Mouse (Mus musculus) ovary, postnatal 14 days (tissue): ENCODE results near the gene Hist1h4c.

Source experiments
- DNase-seq: peaks from one replicate; pipeline ENCODE4 v3.0.0; 2022; ENCODE audit warnings: low spot score

The Hist1h4c gene

DNA sequence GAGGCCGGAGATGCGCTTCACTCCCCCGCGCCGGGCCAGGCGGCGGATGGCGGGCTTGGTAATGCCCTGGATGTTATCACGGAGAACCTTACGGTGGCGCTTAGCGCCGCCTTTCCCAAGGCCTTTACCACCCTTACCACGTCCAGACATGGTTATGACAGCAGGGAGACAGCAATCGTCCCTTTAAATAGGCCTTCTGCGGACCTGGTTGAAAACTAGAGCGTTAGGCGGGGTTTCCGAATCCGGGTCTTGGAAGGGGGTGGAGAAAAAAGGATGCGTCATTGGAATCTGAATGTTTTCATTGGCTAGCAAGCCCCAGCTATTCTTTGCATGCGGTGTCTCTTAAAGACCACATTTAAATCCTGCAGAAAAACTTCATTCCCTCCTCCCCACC lies at the start of gene Hist1h4c:
TSS of gene Hist1h4c (minus strand) at position 155 of the 394 bp plus-strand sequence.
- DNase-seq = peak; percentile 100

DNA sequence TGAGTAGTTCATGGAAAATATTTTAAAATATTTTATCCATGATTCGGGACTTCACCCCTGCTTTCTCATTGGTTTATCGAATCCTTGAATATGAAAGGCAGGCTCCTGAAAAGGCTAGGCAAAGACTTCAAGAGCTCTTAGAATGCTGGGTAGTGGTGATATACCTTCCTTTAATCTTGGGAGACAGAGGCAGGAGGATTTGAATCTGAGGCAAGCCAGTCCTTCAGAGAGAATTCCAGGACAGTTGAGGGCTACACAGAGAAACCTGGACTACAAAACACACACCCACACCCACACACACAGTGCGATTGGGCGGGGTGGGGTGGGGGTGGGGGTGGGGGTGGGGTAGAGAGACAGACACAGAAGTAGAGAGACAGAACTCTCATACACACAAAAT lies 49.6 kb upstream of the Hist1h4c start:
- no peak for DNase-seq

DNA sequence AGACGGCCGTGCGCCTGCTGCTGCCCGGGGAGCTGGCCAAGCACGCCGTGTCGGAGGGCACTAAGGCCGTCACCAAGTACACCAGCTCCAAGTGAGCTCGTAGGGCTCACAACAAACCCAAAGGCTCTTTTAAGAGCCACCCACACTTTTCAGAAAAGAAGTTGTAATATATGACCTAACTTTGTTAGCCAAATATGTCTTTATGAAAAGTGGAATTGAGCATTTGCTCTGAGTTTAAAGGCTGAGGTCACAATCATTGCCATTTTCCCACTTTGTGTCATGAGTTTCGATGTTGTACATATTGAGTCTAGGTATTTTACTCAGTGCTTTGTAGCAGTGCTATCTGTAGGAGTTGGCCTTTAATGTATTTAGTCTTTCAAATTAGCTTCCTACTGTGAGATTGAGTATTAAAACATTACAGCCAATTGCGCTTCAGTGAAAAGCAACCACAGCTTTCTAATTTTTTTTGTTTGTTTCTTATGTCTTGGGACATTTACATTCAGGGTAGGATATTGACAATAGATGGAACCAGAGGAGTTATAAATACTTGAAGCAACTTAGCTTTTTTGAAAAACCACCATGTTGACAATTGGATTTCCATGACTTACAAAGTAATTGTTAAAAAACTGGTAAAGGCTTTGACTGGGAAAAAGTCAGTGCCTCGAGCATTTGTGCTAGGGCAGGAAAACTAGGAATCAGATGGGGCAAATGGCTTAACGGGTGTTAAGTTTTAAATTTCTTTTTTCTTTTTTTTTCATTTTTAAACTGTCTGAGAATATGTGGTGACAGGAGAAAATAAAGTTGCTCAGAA lies 49.0 kb upstream of the Hist1h4c start:
- DNase-seq = no peak

DNA sequence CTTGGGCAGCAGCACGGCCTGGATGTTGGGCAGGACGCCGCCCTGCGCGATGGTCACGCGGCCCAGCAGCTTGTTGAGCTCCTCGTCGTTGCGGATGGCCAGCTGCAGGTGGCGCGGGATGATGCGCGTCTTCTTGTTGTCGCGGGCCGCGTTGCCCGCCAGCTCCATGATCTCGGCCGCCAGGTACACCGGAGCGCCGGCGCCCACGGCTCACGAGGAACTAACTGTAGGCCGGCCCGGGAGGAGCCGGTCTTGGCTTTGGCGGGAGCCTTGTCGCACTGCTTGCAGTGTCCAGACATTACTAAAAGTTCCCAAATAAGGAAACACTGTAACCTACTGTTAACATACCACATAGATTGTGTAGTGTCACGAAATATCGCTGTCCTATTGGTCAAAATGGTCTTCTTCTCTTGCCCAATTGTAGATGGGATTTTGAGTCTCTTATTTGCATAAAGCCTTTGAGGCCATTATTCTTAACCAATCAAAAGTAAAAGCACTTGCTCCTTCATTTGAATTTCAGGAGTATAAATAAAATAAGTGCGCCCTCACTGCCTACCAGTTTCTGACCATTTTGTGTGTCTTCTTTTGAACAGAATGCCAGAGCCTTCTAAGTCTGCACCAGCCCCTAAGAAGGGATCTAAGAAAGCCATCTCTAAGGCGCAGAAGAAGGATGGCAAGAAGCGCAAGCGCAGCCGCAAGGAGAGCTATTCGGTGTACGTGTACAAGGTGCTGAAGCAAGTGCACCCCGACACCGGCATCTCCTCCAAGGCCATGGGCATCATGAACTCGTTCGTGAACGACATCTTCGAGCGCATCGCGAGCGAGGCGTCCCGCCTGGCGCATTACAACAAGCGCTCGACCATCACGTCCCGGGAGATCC lies 48.2 kb upstream of the Hist1h4c start, which contains the start of gene Hist1h2bb:
TSS of gene Hist1h2bb (plus strand) at position 534 of the 880 bp plus-strand sequence.
- peak; percentile 58 for DNase-seq

DNA sequence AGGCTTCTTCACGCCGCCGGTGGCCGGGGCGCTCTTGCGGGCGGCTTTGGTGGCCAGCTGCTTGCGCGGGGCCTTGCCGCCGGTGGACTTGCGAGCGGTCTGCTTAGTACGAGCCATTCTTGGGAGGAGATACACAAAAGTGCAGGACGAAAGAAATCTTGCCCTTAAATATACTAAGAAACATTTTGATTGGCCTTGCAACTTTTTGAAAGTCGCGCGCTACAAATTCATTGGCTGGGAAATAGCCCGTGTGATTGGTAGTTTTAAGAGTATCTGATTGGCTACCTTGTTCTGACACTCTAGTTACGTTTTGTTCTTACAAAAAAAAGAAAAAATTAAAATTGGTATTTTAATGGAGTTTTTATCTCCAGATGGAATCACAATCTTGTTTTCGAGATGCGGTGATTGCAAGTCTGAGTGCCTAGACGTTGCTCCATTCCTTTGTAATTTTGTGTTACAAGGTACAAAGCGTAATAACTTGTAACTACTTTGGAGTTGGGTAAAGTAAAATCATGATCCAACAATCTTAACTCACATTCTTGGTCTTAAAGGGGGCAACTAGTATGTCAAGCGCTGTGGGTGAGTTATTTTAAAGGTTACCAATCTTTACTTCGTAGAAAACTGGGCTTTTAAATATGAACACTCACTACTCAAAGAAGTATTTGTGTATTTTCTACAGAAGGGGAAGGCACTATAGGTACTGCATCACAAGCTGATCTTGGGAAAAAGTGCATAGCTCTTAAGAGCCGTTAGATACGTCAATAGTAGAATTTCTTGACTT lies 47.3 kb upstream of the Hist1h4c start, which contains the start of gene Hist1h3c:
TSS of gene Hist1h3c (minus strand) at position 222 of the 781 bp plus-strand sequence.
- DNase-seq = peak; percentile 70

DNA sequence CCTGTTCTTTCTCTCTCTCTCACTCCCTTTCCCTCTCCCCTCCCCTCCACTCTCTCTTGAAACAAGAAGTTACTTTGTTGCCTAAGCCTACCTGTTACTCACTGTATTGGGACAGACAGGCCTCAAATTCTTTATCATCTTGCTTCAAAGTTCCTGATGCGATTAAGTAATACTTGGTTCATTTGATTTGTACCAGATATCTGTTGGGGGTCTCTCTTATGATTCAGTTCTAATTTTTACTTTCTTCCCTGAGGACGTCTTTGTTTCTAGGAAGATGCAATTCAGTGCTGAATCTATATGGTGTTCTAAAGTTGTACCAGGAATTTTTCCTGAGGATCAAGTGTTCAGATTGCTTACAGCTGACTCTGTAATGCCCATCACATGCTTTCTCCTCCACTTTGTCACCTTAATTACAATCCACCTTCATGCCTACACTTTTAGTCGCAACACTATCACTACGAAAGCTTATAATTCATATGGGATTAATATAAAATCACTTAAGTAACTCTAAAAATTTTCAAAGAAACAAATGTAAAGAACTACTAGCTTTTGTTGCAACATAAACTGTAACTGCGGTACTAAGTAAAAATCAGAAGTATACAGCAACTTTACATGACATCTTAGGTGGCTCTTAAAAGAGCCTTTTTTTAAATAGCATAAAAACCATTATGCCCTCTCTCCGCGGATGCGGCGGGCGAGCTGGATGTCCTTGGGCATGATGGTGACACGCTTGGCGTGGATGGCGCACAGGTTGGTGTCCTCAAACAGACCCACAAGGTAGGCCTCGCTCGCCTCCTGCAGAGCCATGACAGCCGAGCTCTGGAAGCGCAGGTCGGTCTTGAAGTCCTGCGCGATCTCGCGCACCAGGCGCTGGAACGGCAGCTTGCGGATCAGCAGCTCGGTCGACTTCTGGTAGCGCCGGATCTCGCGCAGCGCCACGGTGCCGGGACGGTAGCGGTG lies 46.4 kb upstream of the Hist1h4c start:
- DNase-seq = no peak

DNA sequence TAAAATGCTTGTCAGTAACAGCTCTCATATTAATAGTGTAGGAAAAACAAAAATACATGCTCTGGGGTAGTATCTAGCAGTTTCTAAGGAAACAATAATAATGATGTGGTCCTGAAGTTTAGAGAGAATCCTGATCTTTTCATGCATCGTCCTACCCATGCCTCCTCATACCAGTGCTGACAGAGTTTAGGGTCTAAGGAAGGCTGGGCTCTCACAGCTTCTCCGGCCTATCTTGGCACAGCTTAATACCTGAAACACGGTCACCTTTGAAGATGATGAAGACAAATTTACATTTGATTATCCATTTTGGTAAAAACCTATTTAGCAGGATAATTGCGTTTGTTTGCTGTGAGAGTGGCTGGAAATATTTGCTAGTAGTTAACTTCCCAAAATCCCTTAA lies 45.7 kb upstream of the Hist1h4c start:
- DNase-seq = no peak

DNA sequence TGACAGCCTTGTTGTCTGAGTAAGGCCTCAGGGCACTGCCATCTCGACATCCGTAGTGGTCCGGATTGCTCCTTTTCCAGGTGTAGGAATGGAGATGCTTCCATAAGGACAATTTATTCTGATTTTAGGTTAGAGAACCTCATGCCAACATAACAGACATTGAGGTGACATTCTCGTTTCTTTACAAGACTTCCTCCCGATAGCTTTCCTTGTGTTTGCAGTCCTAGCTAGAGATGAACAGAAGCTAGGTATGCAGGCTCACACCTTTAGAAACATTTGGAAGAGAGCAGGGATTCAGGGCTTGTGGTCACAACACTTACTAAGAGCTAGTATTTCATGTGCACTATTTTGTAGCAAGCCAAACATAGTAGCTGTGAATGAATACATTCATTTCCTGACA lies 45.0 kb upstream of the Hist1h4c start:
- DNase-seq = no peak

DNA sequence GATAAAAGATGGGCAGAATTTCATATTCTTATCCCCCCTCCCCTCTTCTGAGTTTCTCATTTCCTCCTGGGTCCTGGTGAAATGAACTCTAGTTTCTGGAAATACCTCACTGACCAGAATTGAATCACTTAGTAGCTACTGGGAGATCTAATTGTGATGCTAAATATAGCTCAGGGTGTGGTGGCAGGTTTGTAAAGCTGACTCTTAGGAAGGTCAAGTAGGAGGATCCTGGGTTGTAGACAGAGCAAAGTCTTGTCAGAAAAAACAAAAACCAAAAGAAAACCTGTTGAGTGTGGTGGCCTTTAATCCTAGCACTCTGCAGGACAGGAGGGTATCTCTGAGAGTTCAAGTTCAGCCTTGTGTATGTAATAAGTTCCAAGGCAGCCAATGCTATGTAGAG lies 43.8 kb upstream of the Hist1h4c start:
- DNase-seq = no peak

DNA sequence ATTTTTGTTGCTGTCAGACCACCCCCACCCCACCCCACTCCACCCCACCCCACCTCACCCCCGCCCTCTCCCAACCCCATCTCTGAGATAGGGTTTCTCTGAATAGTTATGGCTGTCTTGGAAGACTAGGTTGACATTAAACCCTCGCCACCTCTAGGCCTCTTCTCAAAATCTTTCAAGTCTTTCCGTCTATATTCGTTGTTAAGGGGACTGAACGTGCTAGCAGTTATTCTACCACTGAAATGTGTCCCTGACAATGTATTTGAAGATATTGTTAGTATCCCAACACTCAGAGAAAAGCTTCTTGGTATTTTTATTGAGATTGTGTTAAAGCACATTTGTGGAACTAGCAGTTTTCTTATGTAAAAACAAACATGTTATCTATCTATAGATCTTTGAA lies 42.7 kb upstream of the Hist1h4c start:
- DNase-seq = no peak

DNA sequence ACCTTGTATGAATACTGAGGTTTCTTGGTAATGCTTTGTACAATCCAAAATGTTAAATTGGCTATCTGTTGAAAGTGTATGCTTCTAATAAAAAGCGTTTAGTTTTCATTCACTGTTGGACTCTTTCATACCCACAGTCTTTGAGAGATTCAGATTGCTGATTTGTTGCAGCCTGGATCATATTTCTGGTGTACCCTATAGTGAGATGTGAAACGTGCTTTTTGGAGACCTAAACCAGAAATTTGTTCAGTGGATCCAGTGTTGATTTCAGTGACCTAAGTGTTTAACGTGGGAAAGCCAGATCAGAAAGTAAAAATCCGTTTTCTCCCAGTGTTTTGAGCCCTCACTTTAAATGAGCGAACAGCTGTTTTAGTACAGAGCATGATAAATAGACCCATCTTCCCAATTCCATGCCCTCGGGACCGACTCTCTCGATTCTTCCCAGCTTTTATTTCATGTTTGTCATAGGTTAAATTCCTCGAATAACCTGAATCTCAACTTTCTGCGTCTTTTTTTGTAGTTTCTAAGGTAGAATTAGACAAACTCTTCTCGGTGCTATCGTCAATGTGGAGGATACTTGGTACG lies 42.1 kb upstream of the Hist1h4c start:
- no peak for DNase-seq

DNA sequence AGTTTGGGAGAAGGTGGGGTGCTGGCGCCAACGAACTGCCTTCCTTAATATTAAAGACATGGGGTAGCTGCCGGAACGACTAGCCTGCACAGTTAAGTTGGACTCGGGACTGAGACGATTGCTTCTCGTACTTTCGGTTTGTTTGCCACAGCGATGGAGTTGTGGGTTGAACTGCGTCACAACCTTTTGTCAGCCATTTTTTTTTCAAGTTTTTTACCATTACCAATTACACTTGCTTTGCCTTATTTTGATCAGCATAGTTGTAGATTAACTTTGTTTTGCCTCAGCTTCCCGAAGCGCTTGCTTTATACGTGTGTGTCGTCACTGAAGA lies 41.6 kb upstream of the Hist1h4c start:
- no peak for DNase-seq

DNA sequence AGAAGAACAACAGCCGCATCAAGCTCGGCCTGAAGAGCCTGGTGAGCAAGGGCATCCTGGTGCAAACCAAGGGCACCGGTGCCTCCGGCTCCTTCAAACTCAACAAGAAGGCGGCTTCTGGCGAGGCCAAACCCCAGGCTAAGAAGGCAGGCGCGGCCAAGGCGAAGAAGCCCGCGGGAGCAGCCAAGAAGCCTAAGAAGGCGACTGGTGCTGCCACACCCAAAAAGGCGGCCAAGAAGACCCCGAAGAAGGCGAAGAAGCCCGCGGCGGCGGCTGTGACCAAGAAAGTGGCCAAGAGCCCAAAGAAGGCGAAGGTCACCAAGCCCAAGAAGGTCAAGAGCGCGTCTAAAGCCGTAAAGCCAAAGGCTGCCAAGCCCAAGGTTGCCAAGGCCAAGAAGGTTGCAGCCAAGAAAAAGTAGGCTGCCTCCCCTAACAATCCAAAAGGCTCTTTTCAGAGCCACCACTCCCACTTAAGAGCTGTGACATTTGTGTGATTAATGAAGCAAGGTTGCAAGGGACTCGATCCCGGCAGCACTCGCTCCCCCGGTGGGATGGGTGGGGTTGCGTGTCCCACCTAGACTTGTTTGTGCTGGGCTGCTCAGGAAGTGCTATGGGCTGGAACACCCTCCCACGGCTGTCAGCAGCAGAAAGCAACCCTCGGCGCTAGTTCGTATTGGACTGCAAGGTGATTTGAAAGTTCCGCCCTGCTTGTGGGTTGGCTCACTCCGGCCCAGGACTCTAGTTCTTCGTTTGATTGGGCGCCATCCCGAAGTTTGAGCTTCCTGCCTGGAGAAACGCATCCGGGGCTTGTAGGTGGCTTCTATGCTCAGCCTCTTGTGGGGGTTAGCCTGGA lies 41.0 kb upstream of the Hist1h4c start:
- DNase-seq = peak; percentile 82

DNA sequence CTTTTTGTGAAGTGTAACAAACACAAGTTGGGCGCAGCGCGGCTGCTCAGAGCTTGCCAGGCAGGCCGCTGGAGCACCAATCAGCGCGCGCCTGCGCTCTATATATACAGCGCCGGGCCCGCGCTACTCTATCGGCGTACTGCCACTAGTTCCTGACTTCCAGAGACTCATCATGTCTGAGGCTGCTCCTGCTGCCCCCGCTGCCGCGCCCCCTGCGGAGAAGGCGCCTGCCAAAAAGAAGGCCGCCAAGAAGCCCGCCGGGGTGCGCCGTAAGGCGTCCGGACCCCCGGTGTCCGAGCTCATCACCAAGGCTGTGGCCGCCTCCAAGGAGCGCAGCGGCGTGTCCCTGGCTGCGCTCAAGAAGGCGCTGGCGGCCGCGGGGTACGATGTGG lies 40.4 kb upstream of the Hist1h4c start, which contains the start of gene Hist1h1c:
TSS of gene Hist1h1c (plus strand) at position 132 of the 392 bp plus-strand sequence.
- DNase-seq = peak; percentile 94

DNA sequence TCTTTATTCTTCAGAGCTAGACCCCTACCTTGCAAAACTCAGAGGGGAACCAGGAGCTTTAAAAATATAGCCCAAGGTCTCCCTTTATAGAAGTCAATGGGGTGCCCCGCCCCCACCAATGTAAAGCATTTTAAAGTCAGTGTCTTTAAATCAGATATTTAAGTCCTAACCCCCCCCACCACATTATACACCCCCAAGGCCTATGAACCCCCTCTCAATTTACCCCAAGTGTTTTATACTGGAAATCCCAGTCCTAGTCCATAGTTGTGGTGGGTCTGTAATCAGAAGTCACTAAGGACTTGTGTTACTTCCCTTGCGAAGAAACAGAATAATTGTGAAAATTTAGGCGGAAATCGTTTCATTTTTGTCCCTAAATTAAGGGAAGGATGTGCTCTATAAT lies 39.8 kb upstream of the Hist1h4c start:
- DNase-seq = no peak

DNA sequence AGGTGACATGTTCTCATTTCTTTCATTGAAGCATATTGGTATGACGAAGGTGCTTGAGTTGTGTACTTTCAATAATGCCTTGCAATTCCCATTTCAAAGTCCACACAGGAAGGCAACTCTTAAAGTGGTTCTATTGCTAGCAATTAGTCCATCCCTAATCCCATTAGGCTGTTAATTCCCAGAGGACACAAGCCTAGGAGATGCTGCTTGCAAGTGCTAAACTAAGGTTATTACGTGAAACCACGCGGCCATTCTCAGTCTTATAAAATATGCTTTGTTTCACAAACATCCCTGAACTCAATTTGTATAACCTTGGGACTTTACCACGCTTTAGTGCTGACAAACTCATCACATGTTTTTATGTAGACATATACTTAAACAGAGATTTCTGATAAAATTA lies 38.8 kb upstream of the Hist1h4c start:
- DNase-seq = no peak

DNA sequence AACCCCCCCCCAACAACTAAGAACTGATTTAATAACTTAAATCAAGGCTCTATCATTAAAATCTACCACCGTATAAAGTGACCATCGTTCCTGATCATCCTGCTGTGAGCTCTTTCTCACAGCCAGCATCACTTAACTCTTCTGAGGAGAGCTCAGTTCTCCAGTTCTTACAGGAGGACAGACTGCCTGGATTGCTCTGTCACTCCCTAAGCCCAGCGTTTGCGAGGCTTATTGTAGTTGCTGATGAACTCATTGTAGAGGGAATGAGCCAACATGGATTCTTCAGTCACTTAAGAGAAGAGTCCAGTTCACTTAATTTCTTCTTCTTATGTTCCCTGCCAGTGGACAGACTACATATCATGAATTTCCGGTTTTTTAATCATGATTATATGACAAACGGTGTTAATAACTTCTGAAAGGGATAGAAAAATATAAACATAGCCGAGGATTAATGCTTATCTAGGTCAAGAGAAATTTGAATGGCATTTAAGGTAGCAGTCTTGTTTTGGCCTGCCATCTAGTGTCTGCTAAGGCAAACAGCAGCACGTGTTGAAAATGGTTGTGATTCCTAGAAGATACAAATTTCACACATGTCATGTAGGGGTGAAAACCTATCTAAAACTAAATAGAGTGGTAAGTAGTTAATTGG lies 34.0 kb upstream of the Hist1h4c start:
- DNase-seq = no peak

DNA sequence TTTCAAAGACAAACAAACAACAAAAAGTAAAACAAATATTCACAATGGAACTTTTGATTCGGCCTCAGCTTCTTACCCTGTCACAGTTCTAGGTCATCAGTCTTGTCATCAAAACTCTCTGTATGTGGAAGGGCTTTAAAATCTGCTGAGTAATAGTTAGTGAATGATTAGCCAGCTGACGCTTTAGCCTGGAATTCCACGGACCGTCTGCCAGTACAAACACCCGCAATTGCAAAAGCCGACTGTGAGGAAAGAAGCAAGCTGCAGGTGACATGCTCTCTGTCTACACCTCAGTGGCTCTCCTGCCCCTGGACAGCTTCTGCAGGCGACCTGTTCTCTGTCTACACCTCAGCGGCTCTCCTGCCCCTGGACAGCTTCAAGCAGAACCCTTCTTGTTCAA lies 32.2 kb upstream of the Hist1h4c start:
- no peak for DNase-seq

DNA sequence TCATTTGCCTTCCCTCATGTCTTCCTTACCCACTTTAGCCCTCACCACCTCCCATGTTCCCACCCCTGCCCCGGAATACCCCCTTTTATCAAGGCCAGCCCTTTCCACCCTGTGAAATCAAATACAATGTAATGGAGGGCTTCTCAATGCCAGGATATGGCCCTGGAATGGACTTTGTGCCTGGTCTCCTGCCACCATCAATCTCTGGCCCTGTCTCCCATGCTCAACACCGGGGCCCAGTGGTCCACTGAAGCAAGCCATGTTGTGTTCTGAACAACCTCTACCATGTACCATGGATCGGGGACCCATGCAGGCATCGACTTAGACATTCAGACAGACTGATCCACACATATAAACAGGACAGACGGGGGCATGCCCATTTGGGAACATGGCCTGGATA lies 31.5 kb upstream of the Hist1h4c start:
- no peak for DNase-seq
